Mouse (Mus musculus) megakaryocyte, embryonic 14.5 days (primary cell): ENCODE data around the gene Camk2d.

Experiments
- FLI1 ChIP-seq: IDR thresholded peaks from 2 replicates; pipeline ENCODE4 v1.6.1; 2012; ENCODE audit warnings: low read length, inconsistent platforms, mixed read lengths
- GATA1 ChIP-seq: IDR thresholded peaks from 3 replicates; pipeline ENCODE4 v1.6.1; 2012; ENCODE audit warnings: mixed read lengths, low read length, inconsistent platforms, borderline replicate concordance

DNA sequence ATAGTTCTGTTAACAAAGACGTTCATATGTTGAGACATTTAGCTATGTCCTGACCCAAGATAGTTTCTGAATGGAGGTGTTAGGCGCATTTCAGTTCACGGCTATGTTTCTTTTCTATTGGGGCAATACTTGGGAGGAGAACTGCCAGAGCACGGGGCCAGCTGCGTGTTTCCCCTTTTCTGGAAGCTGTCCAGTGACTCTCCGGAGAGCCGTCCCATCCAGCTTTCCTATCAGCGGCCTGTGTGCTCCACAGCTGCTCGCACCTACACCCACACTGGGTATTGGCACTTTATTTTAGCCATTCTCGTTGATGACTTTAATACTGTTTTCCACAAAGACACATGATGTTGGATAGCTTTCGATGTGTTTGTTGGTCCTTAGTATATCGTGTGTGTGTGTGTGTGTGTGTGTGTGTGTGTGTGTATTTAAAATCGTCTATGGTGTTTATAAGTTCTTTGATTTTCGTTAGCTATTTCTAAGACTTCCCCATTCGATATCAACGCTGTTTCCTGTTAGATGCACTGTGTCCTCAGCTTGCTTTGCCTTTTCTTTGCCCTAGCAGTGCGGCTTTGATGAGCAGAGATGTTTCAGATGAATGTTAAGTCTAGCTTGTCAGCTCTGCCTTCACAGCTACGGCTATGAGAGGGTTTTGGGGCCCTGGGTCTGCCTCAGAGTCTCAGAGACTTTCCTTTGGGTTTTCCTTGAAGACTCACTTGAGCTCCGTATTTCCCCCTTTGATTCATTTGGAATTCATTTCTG is 34.2 kb downstream of the Camk2d start:
- TF ChIP-seq FLI1 = no peak
- TF ChIP-seq GATA1 = no peak
